Mouse (Mus musculus) cerebellum, adult 11 months (tissue): ENCODE data around the gene Plcg1.

ENCODE experiments used
- DNase-seq: peaks from one replicate; pipeline ENCODE4 v3.0.0; 2022

Plcg1 gene

GRCm38 (mm10) chr2:160731117-160731838 lies at the start of gene Plcg1:
Plcg1 (plus strand) TSS chr2:160731300.
- peak; percentile 93 for DNase-seq

DNA sequence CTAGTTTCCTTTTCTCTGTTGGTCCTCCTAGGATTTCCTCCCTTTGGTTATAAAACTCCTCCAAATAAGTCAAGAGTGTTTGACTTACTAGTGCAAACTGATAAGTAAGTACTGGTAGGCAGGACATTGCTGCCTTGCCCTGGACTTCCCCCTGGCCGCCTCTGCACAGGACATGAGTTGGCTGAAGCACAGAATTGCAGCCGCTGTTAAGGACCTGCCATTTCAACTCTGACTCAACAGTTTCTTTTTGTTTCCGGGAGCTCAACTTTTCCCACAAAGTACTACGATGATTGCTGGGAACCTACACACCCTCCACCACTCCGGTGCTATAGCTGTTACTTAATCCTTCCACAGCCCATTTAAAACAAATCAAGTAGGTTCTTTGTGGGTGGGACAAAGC lies 30.8 kb upstream of the Plcg1 start:
- no peak for DNase-seq

GRCm38 (mm10) chr2:160701603-160702002 lies 29.5 kb upstream of the Plcg1 start:
- no peak for DNase-seq

DNA sequence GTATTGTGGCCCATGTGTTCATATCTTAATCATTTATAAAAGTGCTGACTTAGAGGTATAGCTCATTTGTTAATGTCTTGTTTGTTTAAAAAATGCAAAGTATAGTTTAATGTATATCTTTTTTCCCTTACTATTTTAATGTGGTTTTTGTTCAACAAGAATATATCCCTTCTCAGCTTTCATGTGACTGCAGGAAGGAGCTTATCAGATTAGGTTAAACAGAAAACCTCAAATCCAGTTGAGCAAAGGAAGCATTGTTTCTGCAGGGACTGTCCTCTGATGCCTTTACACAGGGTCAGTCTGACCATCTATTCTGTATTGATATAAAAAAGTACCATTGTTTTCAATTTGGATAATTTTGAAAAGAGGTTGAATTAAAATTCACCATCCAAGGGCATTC lies 28.3 kb upstream of the Plcg1 start:
- no peak for DNase-seq

GRCm38 (mm10) chr2:160707673-160708072 lies 23.4 kb upstream of the Plcg1 start:
- DNase-seq = no peak

GRCm38 (mm10) chr2:160715463-160716030 lies 15.6 kb upstream of the Plcg1 start:
- no peak for DNase-seq

GRCm38 (mm10) chr2:160717269-160717668 lies 13.8 kb upstream of the Plcg1 start:
- no peak for DNase-seq

DNA sequence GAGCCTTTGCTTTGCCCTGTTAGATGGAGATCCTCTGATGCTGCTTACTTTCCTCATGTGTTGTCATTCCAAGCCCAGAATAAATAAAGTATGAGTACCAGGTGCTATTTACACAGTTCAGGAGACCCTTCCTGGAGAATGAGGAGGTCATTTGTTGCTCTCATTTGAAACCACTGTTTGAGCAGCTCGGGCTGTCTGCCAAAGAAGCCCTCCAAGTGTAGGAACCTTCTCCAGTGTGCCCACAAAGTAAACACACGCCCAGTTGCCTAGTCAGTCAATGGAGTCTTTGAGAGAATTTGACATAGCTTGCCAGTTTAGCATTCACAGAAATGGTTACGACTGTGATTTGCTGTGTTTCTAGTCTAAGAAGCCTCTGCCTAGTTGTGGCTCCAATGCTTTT lies 12.3 kb upstream of the Plcg1 start:
- no peak for DNase-seq

DNA sequence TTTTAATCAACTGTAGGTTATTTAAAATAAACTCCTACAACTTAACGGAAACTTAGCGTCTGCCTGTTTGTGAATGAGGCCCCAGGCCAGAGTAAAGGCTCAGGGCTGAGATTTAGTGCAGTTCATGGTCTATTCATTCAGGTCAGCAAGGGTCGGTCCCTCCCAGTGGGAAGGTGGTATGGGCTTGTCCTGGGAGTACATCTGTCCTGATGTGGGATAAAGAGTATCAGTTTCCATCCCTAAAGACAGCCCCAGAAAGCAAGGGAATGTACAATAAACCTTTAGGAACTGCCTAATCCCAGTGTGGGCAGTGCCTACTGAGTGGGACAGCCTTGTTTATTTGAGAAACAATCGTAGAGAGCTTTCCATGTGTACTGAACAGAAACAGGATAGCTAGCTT lies 8.4 kb upstream of the Plcg1 start:
- DNase-seq = no peak

DNA sequence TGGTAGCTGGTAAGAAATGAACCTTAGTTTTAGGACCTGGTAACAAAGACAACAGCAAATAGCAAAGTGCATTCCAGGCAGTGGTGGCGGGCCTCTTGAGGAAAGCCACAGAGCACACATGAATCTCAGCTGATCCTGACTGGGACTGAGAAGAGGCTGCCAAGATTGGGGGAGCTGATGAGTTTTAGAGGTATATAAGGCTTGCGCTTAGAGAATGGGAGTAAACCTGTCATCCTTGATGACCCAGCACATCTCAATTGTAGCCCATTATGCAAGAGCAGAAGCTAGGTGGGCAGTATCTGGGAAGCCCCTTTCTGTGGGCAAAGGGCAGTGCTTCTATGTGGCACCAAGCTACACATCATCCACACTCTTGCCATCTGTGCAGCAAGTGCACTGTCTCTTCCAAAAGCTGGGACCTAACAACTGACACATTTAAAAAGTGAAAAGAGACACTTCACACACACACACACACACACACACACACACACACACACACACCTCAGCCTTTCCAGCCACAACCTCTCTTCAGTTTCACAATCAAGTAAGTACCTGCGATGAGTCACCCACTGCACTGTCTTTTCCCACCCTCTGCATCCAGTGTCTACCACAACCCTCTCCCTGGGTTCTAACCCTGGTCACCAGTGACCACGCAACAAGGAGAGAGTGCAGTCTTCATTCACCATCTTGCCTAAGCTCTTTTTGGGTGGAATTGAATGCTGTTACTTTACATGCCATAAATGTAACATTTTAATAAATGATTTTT lies 7.3 kb upstream of the Plcg1 start:
- DNase-seq = no peak

DNA sequence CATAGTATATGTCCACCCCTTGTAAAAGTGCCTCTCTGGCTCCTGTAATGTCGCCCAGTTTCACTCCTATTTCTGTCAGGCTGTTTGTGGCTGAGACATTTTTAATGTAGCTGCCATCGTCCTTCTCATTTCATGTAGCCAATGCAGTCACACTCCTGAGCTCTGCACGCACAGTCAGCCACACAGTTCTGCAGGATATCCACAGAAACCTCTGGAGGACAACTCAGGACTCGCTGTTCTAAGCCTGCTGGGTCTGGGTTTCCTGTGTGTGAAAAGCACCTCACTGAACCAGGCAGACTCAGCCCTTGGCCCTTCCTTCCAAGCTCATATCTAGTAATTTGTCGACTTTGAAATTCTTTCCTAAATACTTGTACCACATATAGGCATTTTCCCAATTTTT lies 6.6 kb upstream of the Plcg1 start:
- no peak for DNase-seq

DNA sequence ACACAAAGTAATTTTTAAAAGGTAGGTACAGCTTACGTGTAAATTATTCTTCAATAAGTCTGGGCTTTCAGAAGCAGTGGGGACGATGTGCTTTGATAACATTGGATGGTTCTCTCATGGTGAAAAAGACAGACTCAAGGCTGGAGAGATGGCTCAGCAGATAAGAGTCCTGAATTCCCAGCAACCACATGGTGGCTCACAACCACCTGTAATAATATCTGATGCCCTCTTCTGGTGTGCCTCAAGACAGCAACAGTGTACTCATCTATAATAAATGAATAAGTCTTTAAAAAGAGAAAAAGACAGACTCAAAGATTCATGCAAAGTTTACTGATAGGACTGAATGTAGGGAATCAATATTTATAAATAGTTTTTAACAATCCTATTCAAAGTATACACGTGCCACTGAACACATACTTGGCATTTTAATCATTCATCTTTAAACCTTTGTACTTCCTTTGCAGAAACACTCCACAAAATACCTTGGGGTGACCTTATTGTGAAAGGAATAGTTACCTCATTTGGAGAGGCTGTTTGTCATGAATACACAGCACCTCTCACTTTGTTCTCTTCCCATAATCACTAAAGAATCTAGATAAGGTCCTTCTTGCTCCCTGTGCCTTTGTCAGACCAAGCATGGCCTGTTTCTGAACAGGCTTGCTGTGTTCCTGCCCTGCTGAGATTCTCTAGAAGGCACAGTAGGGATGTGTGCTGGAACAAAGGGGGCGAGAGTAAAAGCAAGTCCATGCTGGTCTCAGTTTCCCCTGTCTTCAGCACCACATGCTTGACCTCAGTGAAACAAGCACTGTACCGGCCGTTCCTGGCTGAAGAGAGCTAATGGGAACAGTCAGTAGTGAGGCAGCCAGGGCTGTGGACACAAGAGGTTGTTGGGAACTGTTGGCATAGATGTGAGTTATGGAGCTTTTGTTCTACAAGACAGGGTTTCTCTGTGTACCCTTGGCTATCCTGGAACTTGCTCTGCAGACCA lies 4.9 kb upstream of the Plcg1 start:
- no peak for DNase-seq

DNA sequence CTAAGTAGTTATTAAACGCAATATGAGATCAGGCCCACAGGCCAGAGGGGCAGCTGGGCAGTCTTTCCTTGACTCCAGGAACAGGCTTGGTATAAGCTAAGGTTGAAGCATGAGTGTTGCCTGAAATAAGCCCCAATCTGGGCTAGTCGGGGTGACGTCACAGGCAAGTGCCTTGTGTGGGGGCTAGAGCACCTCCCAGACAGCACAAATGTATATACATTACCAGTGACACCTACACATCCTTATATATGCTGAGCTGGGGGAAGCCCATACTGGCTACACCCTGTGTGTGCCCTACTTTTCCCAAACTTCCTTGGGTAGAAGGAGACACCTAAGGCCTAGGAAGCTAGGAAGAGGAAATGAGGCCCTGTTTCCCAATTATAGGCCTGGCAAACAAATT lies 2.1 kb upstream of the Plcg1 start:
- DNase-seq = no peak

DNA sequence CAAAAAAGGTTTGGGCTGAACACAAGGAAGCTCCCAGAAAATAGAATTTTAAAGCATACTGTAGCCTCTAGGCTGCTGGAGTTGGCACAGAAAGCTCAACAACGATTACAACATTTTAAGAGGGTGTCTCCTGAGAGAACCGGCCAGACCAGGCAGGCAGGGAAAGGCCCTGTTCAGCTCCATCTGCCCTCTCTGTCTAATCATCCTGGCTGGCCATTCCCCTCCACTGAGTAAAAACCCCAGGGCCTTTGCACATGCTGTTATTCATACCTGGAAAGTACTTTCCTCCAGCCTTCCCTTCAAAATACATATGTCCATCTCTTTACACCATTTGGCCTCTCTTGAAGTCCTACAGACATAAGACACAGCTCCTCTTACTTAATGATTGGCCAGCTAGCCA lies 1.7 kb upstream of the Plcg1 start:
- DNase-seq = no peak

DNA sequence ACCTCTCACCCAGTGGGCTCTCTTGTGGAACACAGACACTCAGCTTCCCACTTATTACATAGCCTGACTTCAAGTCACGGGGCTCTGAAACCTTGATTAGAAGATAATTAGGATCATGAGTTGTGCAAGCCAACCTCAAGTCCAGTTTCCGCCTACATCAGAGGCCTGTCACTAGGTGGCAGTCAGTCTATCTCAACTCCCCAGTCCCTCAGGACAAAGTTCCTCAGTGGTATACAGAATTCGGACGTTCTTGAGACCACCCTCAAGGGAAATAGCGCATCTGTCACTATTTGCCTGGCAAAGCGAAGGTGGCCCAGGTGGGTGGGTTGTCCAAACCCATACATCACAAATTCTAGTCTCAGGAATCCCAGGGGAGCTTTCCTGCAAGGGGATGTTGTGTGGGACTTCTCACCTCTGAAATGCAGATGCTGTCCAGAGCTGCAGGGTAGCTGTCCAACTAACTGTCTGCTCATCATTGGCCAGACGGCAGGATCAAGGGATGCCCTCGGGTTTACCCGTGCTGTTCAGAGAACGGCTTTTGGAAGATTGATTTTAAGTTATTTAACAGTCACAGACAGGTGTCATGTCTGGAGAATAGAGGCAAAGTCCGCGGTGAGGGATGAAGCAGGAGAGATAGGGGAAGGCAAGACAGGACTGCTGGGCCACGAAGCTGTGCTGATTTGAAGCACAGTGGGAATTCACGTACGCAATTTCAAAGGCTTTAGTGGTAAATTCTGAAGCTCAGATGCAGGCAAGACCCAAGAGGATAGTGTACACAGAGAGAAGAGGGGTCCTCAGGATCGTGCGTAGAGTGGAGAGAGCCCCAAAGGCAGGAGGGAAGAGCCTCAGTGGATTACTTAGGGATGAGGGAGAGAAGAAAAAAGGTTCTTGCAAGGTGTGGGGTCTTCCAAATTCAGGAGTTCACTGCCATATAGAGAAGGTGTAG lies 976 bp upstream of the Plcg1 start:
- DNase-seq = no peak

- no peak for DNase-seq
Observed at GRCm38 (mm10) chr2:160730797-160731116, 343 bp upstream of the Plcg1 start.

DNA sequence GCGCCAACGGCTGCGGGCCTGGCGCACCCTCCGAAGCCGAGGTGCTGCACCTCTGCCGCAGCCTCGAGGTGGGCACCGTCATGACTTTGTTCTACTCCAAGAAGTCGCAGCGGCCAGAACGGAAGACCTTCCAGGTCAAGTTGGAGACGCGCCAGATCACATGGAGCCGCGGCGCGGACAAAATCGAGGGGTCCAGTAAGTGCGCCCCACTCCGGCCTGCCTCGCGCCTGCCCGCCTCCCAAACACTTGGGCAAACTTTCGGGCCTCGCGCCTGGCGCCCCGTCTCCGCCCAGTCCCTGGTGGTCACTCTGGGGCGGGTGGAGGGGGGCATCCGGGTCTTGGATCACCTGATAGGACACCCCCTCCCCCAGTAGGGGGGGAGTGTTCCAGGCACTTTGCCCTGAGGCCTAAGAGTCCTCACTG lies 750 bp downstream of the Plcg1 start:
- DNase-seq = peak; percentile 70

DNA sequence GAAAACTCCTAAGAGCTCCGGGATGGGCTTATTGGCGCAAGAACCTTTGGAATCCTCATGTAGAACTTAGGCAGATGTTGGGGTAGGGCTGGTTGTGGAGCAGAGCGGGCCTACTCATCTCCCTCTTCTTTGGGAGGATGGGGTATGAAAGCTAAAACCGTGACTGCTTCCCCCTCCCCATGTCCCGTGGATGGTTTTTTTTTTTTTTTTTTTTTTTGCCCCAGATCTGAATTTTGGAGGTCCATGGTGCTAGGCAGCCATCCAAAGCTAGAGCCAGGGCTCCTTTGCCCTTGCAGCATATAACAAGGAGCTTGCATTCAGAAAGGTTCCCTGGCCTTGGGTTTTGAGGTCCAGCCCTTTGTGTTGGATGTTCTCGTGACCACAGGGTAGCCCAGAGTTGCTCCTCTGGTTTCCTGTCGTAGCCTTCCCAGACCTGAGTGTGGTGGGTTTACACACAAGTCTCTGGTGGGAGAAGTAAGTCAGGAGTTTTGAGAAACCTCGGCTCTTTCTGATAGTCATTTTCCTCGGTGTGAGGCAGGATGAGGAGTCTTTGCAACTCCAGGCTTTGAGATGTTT lies 1.4 kb downstream of the Plcg1 start:
- DNase-seq = no peak

DNA sequence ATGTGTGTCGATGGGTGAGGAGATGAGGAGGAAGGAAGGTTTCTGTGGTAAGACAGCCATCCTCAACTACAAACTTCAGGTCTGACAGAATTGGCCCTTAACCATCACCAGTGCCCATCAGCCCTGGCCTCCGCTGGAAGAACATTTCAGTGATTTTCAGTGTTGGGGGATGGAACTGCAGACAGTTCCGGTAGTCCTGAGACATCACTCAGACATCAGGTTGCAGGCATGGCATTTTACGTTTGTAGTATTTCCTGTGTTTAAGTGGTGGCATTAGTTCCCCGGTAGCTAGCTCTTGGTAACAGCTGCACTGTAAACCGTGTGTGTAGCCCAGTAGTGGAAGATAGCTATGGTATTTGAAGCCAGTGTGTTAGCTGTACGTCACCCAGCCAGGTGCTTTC lies 2.0 kb downstream of the Plcg1 start:
- no peak for DNase-seq

DNA sequence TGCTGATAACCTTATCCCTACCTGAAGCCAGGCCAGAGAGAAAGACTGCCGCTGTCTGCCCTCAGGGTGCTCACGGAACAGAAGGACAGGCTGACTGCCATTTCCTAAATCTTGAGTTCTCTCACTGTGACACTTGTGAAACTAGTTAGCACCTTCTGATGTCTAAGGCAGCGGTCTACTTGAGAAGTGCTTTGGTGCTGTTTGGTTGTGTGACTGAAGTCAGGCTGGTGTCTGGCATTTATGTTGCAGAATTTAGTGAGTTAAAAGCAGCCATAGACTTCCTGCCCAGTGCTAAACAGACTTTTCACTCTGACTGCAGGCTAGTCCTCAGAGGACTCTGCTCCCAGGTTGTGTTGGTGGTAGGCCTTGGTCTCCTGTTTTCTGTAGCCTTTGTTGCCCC lies 3.2 kb downstream of the Plcg1 start:
- no peak for DNase-seq

GRCm38 (mm10) chr2:160735706-160736310 lies 4.7 kb downstream of the Plcg1 start:
- DNase-seq = no peak
